ENCODE assay signal across 19 mouse cellular contexts in genomic region chr4:95451831-95452230, GRCm38 (mm10).
DNase-seq lines count a peak whose midpoint lies in the region; ATAC-seq and TF ChIP-seq lines count a peak whose summit lies in the region.
"Had no signal": no experiment of that assay in that cellular context is flagged by ENCODE, and none has a peak within 500 bp of the region (broad histone marks: within the 10 kb centered on the region; RNA-seq: fewer than 3 reads in every experiment).

No protein-coding gene starts in this region.

- no peak overlapping the region for H3K9ac ChIP-seq in kidney, embryonic 14.5 days (ENCODE audit: low read depth, low read length)
- H3K9ac ChIP-seq in kidney, postnatal 0 days (ENCODE audit: low read depth, low read length) = no peak overlapping the region
- no peak overlapping the region for H3K9ac ChIP-seq in stomach, postnatal 0 days (ENCODE audit: low read length)
- H3K9ac ChIP-seq: embryonic facial prominence, embryonic 15.5 days; heart, embryonic 13.5 days had no signal

- no peaks in the 10 kb centered on the region for H3K9me3 ChIP-seq in kidney, embryonic 14.5 days (ENCODE audit: control insufficient read depth, low read length)
- H3K9me3 ChIP-seq in kidney, postnatal 0 days (replicated peaks; ENCODE audit: low read length) = no peaks in the 10 kb centered on the region
- H3K9me3 ChIP-seq in stomach, postnatal 0 days (ENCODE audit: control insufficient read depth, low read length) = no peaks in the 10 kb centered on the region
- H3K9me3 ChIP-seq: embryonic facial prominence, embryonic 15.5 days; forebrain, embryonic 10.5 days; heart, embryonic 13.5 days had no signal

- no peak overlapping the region for H3K27ac ChIP-seq in kidney, embryonic 14.5 days (ENCODE audit: low read depth, low read length)
- H3K27ac ChIP-seq in kidney, postnatal 0 days = 0 out of 2 replicates have a peak overlapping the region, but pooled peaks have one; percentile 42
- no peak overlapping the region for H3K27ac ChIP-seq in stomach, postnatal 0 days (replicated peaks)
- H3K27ac ChIP-seq: embryonic facial prominence, embryonic 15.5 days; forebrain, embryonic 10.5 days; heart, embryonic 13.5 days had no signal

- no peak overlapping the region for H3K4me3 ChIP-seq in kidney, embryonic 14.5 days (ENCODE audit: low read length)
- no peak overlapping the region for H3K4me3 ChIP-seq in kidney, postnatal 0 days (replicated peaks; ENCODE audit: low read depth, low read length)
- no peak overlapping the region for H3K4me3 ChIP-seq in stomach, postnatal 0 days (ENCODE audit: low read depth, low read length)
- H3K4me3 ChIP-seq: embryonic facial prominence, embryonic 15.5 days; erythroblast, embryonic 14.5 days; forebrain, embryonic 10.5 days; heart, embryonic 13.5 days had no signal

- H3K36me3 ChIP-seq in kidney, embryonic 14.5 days (ENCODE audit: control insufficient read depth, insufficient read depth, low read length) = no peaks in the 10 kb centered on the region
- no peaks in the 10 kb centered on the region for H3K36me3 ChIP-seq in kidney, postnatal 0 days (ENCODE audit: insufficient read depth, low read length)
- no peaks in the 10 kb centered on the region for H3K36me3 ChIP-seq in stomach, postnatal 0 days (ENCODE audit: control insufficient read depth, insufficient read depth, low read length)
- H3K36me3 ChIP-seq: embryonic facial prominence, embryonic 15.5 days; forebrain, embryonic 10.5 days; heart, embryonic 13.5 days had no signal

- no peaks in the 10 kb centered on the region for H3K4me1 ChIP-seq in kidney, embryonic 14.5 days (ENCODE audit: control insufficient read depth, insufficient read depth, low read length)
- H3K4me1 ChIP-seq in kidney, postnatal 0 days (replicated peaks; ENCODE audit: insufficient read depth, low read length) = no peaks in the 10 kb centered on the region
- H3K4me1 ChIP-seq in stomach, postnatal 0 days (replicated peaks; ENCODE audit: control insufficient read depth, insufficient read depth) = no peaks in the 10 kb centered on the region
- H3K4me1 ChIP-seq: forebrain, embryonic 10.5 days; heart, embryonic 13.5 days had no signal

- no peak for TF ChIP-seq EP300 in stomach, postnatal 0 days (optimal IDR thresholded peaks at IDR 0.05)

- TF ChIP-seq CTCF in kidney, postnatal 0 days (IDR thresholded peaks at IDR 0.05; ENCODE audit: low read depth) = no peak; the same call in 1 of the 2 replicates
- no peak for TF ChIP-seq CTCF in stomach, postnatal 0 days (IDR thresholded peaks at IDR 0.05; ENCODE audit: low read depth)

- DNase-seq in kidney, adult 18-20 months = peak; percentile 44
- peak; percentile 25 to 73 for DNase-seq in kidney, adult 8-10 months
- DNase-seq in kidney, postnatal 0 days (ENCODE audit: low spot score) = peak; percentile 36
- no peak for DNase-seq in adrenal gland, postnatal 14 days
- DNase-seq in stomach, postnatal 0 days (ENCODE audit: low spot score) = no peak
- no peak for DNase-seq in neural tube, embryonic 10.5 days (ENCODE audit: extremely low spot score, low spot score)
- DNase-seq: adrenal gland, postnatal 10 days; cerebellum, adult 11-12 months; cerebellum, adult 9-10 months; cerebellum, postnatal 36 days; gastrocnemius, postnatal 36 days; heart, adult 11 months; heart, postnatal 36 days had no signal

- ATAC-seq in kidney, embryonic 14.5 days (ENCODE audit: low FRiP score, low TSS enrichment) = no peak
- ATAC-seq in kidney, postnatal 0 days (replicated peaks; ENCODE audit: low FRiP score, low read depth) = no peak
- ATAC-seq in stomach, postnatal 0 days (ENCODE audit: low FRiP score, low TSS enrichment) = no peak
- ATAC-seq: forebrain, embryonic 14.5 days had no signal

- 77% methylated on average over 3 of the region's 3 CpGs for WGBS in kidney, embryonic 14.5 days
- WGBS in kidney, postnatal 0 days = 54% methylated on average over 3 of the region's 3 CpGs
- 59% methylated on average over 3 of the region's 3 CpGs for WGBS in stomach, postnatal 0 days

- no peaks in the 10 kb centered on the region for H3K27me3 ChIP-seq in kidney, embryonic 14.5 days (ENCODE audit: control insufficient read depth, insufficient read depth, low read length)
- no peaks in the 10 kb centered on the region for H3K27me3 ChIP-seq in kidney, postnatal 0 days (ENCODE audit: insufficient read depth, low read length)
- no peaks in the 10 kb centered on the region for H3K27me3 ChIP-seq in stomach, postnatal 0 days (ENCODE audit: control insufficient read depth, insufficient read depth, low read length)
- H3K27me3 ChIP-seq: embryonic facial prominence, embryonic 15.5 days; heart, embryonic 13.5 days had no signal

- H3K4me2 ChIP-seq in kidney, embryonic 14.5 days (replicated peaks; ENCODE audit: low read depth, low read length) = no peak overlapping the region
- no peak overlapping the region for H3K4me2 ChIP-seq in kidney, postnatal 0 days (ENCODE audit: low read length)
- no peak overlapping the region for H3K4me2 ChIP-seq in stomach, postnatal 0 days (replicated peaks; ENCODE audit: low read depth)
- H3K4me2 ChIP-seq: embryonic facial prominence, embryonic 15.5 days; heart, embryonic 13.5 days had no signal

Comparison
In these comparisons a context has a peak if more than half of its experiments do, and no peak if none do; other contexts are left out.
1. DNase-seq: peak in kidney, adult 18-20 months (single experiment), kidney, adult 8-10 months (2 of 2) and kidney, postnatal 0 days (single experiment); none in adrenal gland, postnatal 14 days (single experiment), stomach, postnatal 0 days (single experiment) and neural tube, embryonic 10.5 days (single experiment).